Mouse (Mus musculus) heart, postnatal 0 days (tissue): ENCODE measurements around the gene Pced1a. TPM values are rescaled to one million over a fixed set of nuclear protein-coding genes. Genes with fewer than 3 reads are reported as not detected.

Experiments used
- ATAC-seq: fragments of 200-750 bp; cut with Nextera tagmentation; 2 replicates; pipeline ENCODE4 v1.8.0; 2017; ENCODE audit warnings: low read depth, moderate number of reproducible peaks, moderate library complexity; ENCODE audit not compliant: insufficient read depth
- DNase-seq: peaks from one replicate; pipeline ENCODE4 v3.0.0-alpha.2; 2016; ENCODE audit warnings: low spot score
- H3K27ac ChIP-seq: fragments of 300-500 bp; sonication (generic); 2 replicates; pipeline ENCODE4 v1.5.1; 2014; ENCODE audit warnings: low read depth, mild to moderate bottlenecking
- H3K27me3 ChIP-seq: fragments of 300-500 bp; sonication (generic); 2 replicates; pipeline ENCODE4 v1.6.1; 2014; ENCODE audit warnings: low read length, mixed read lengths; ENCODE audit not compliant: control insufficient read depth, insufficient read depth
- H3K36me3 ChIP-seq: fragments of 300-500 bp; sonication (generic); replicated peaks from 2 replicates; pipeline ENCODE4 v1.6.1; 2014; ENCODE audit warnings: low read length, mixed read lengths; ENCODE audit not compliant: control insufficient read depth, insufficient read depth
- H3K4me1 ChIP-seq: fragments of 300-500 bp; sonication (generic); 2 replicates; pipeline ENCODE4 v1.6.1; 2014; ENCODE audit warnings: antibody characterized with exemption; ENCODE audit not compliant: control insufficient read depth, insufficient read depth
- H3K4me2 ChIP-seq: fragments of 300-500 bp; sonication (generic); 2 replicates; pipeline ENCODE4 v1.6.1; 2014; ENCODE audit warnings: low read depth, mild to moderate bottlenecking, low read length, moderate library complexity
- H3K4me3 ChIP-seq: fragments of 300-500 bp; sonication (generic); 2 replicates; pipeline ENCODE4 v1.5.1; 2014; ENCODE audit warnings: low read depth, low read length
- H3K9ac ChIP-seq: fragments of 300-500 bp; sonication (generic); replicated peaks from 2 replicates; pipeline ENCODE4 v1.6.1; 2014; ENCODE audit warnings: low read depth, low read length, mixed read lengths
- H3K9me3 ChIP-seq: fragments of 300-500 bp; sonication (generic); replicated peaks from 2 replicates; pipeline ENCODE4 v1.6.1; 2016; ENCODE audit warnings: low read length; ENCODE audit not compliant: control insufficient read depth
- CTCF ChIP-seq: IDR thresholded peaks from 2 replicates; pipeline ENCODE4 v1.5.1; 2016; ENCODE audit warnings: antibody characterized with exemption, control low read depth, low read depth
- EP300 ChIP-seq: IDR thresholded peaks from 2 replicates; pipeline ENCODE4 v1.6.1; 2016; ENCODE audit warnings: antibody characterized with exemption, low read depth
- WGBS: fragments of 180-500 bp; shearing (Covaris S2); extraction: QIAGEN DNeasy Blood & Tissue Kit; methylation state at CpG from one replicate; pipeline ENCODE4 v1.1.7; 2014; 5-methylcytosine and 5-hydroxymethylcytosine counted together
- polyA plus RNA-seq: library from polyadenylated mRNA; unstranded; fragments of >200 nt; fragmentation: Nextera tagmentation; extraction: Ambion mirVana; gene quantifications from 2 replicates; pipeline ENCODE4 v1.2.1, GENCODE M21; 2015
- total RNA-seq: library from RNA; depleted of rRNA; stranded (reverse); fragments of >200 nt; gene quantifications from 2 replicates; pipeline ENCODE4 v1.2.3, GENCODE M21; 2014; ENCODE audit warnings: low replicate concordance

Gene Pced1a
- total and polyA plus RNA-seq, 2 experiments from 2014 or later, result 2.7 to 6.4 TPM

GRCm38 (mm10) chr2:130449021-130449793 lies 24.7 kb upstream of the Pced1a start:
- no peak for DNase-seq
- H3K4me3 ChIP-seq, result peak overlapping the region; percentile 91
- H3K4me2 ChIP-seq, result peak overlapping the region; percentile 88
- H3K27ac ChIP-seq, result no peak overlapping the region
- H3K36me3 ChIP-seq, result peaks cover 4% of the 10 kb centered on the region
- WGBS, result 10% methylated on average over 17 of the region's 17 CpGs
- H3K27me3 ChIP-seq, result 0 out of 2 replicates have a peak, but pooled peaks cover 4% of the 10 kb centered on the region
- TF ChIP-seq CTCF, result no peak
- no peak for TF ChIP-seq EP300
- no peaks in the 10 kb centered on the region for H3K9me3 ChIP-seq
- no peak overlapping the region for H3K9ac ChIP-seq
- H3K4me1 ChIP-seq, result peaks cover 22% of the 10 kb centered on the region
- no peak for ATAC-seq

DNA sequence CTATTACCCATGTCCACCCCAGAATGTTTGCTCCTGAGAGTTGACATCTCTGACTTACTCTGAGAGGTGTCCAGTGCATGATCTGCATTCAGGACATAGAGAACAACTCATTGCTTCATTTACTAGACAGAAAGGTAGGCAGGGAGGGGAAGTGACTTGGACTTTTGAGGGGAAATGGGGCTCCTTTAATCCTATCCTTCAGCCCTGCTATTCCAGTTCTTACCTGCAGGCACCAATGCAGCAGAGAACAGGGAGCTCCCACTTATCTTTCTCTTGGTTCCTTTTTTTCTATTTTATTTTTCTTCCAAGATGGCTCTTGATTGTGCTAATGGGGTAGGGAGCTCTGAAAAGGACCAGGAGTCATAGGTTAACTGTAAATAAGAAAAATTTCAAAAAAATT lies 23.9 kb upstream of the Pced1a start:
- Histone ChIP-seq H3K4me3 (no peak overlapping the region), H3K9me3 (no peaks in the 10 kb centered on the region), H3K9ac (no peak overlapping the region), H3K27ac (no peak overlapping the region), H3K36me3 (peaks cover 11% of the 10 kb centered on the region), H3K4me2 (no peak overlapping the region), H3K4me1 (peaks cover 22% of the 10 kb centered on the region), H3K27me3 (0 out of 2 replicates have a peak, but pooled peaks cover 4% of the 10 kb centered on the region)
- TF ChIP-seq EP300 (no peak), CTCF (no peak)
- no peak for DNase-seq
- no peak for ATAC-seq

GRCm38 (mm10) chr2:130442162-130442561 lies 17.7 kb upstream of the Pced1a start:
- no peaks in the 10 kb centered on the region for H3K9me3 ChIP-seq
- ATAC-seq (no peak), DNase-seq (no peak)
- no peaks in the 10 kb centered on the region for H3K27me3 ChIP-seq
- H3K9ac ChIP-seq, result no peak overlapping the region
- TF ChIP-seq CTCF (no peak), EP300 (no peak)
- 77% methylated on average over 10 of the region's 10 CpGs for WGBS
- no peak overlapping the region for H3K4me2 ChIP-seq
- H3K36me3 ChIP-seq, result peaks cover 71% of the 10 kb centered on the region
- no peak overlapping the region for H3K4me3 ChIP-seq
- no peak overlapping the region for H3K27ac ChIP-seq
- H3K4me1 ChIP-seq, result no peaks in the 10 kb centered on the region

GRCm38 (mm10) chr2:130439840-130440480 lies 15.5 kb upstream of the Pced1a start:
- no peaks in the 10 kb centered on the region for H3K27me3 ChIP-seq
- no peak overlapping the region for H3K4me3 ChIP-seq
- H3K4me1 ChIP-seq, result no peaks in the 10 kb centered on the region
- no peaks in the 10 kb centered on the region for H3K9me3 ChIP-seq
- TF ChIP-seq EP300 (no peak), CTCF (no peak)
- no peak overlapping the region for H3K27ac ChIP-seq
- DNase-seq (no peak), ATAC-seq (no peak)
- WGBS, result 83% methylated on average over 4 of the region's 4 CpGs
- no peak overlapping the region for H3K9ac ChIP-seq
- peaks cover 71% of the 10 kb centered on the region for H3K36me3 ChIP-seq
- H3K4me2 ChIP-seq, result no peak overlapping the region

DNA sequence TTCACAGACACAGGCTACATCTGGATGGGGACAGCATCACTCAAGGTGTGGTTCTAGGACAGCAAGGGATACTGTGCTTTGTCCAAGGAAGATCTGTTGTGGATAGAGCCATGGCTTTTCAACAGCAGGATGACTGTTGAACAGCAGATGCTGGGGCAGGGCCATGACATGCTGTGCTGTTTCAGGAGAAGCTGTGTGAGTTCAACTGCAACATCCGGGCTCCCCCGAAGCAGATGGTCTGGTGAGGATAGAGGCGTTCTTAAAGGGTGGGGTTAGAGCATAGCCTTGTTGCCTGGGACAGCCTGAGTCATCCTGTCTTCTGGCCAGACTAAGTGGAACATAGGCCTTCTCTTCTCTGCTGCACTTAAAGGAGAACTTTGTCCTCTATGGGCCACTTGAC lies 14.4 kb upstream of the Pced1a start:
- Histone ChIP-seq H3K4me3 (no peak overlapping the region), H3K9ac (no peak overlapping the region), H3K9me3 (no peaks in the 10 kb centered on the region), H3K27me3 (no peaks in the 10 kb centered on the region), H3K4me1 (no peaks in the 10 kb centered on the region), H3K4me2 (no peak overlapping the region), H3K36me3 (peaks cover 64% of the 10 kb centered on the region), H3K27ac (no peak overlapping the region)
- DNase-seq (no peak), ATAC-seq (no peak)
- WGBS, result 91% methylated on average over 3 of the region's 3 CpGs
- no peak for TF ChIP-seq CTCF
- TF ChIP-seq EP300, result no peak
